Mouse (Mus musculus) ES-E14 (cell line): ENCODE results near the gene Trio.

ENCODE experiments used
- CHD2 ChIP-seq: IDR thresholded peaks from 2 replicates; pipeline ENCODE4 v1.6.1; 2014; ENCODE audit warnings: mild to moderate bottlenecking, low read depth, low read length, inconsistent platforms
- HCFC1 ChIP-seq: IDR thresholded peaks from 2 replicates; pipeline ENCODE4 v1.6.1; 2012; ENCODE audit warnings: low read length, inconsistent platforms, borderline replicate concordance; ENCODE audit not compliant: insufficient read depth
- MAFK ChIP-seq: IDR thresholded peaks from 2 replicates; pipeline ENCODE4 v1.6.1; 2014; ENCODE audit warnings: mild to moderate bottlenecking, low read depth, low read length, inconsistent platforms; ENCODE audit not compliant: insufficient read depth
- ZC3H11A ChIP-seq: IDR thresholded peaks from 2 replicates; pipeline ENCODE4 v1.6.1; 2012; ENCODE audit warnings: low read depth, mild to moderate bottlenecking, inconsistent platforms, low read length, borderline replicate concordance
- ZNF384 ChIP-seq: IDR thresholded peaks from 2 replicates; pipeline ENCODE4 v1.6.1; 2012; ENCODE audit warnings: low read depth, low read length, inconsistent platforms

GRCm38 (mm10) chr15:28065572-28065971, 39.9 kb upstream of the Trio start:
- TF ChIP-seq CHD2 (no peak), ZNF384 (no peak), MAFK (no peak), HCFC1 (no peak), ZC3H11A (no peak)
